Mouse (Mus musculus) fat pad, adult 2 months (tissue): ENCODE data around the gene Cyp2j12.
"Not testable (repeated sequence)": the region's sequence is repeated elsewhere in the genome, so short reads cannot be mapped to it uniquely, and the experiment has no call there.

Experiments used
- DNase-seq: peaks from one replicate; pipeline ENCODE4 v3.0.0-alpha.2; 2011; ENCODE audit warnings: low read depth, low spot score; ENCODE audit errors: extremely low read depth

Cyp2j12 gene

GRCm38 (mm10) chr4:96140732-96141467 is at the start of gene Cyp2j12:
Gene Cyp2j12, minus strand, starts transcription at chr4:96141152.
- DNase-seq: peak; percentile 74

GRCm38 (mm10) chr4:96189321-96189720 is 48.4 kb upstream of the Cyp2j12 start:
- DNase-seq: not testable (repeated sequence)

- not testable (repeated sequence) for DNase-seq
These were observed 47.7 kb upstream of the Cyp2j12 start for GRCm38 (mm10) chr4:96188671-96189070.

GRCm38 (mm10) chr4:96188146-96188545 is 47.2 kb upstream of the Cyp2j12 start:
- DNase-seq: not testable (repeated sequence)

GRCm38 (mm10) chr4:96184716-96185115 is 43.8 kb upstream of the Cyp2j12 start:
- not testable (repeated sequence) for DNase-seq

- DNase-seq: peak; percentile 66
These were observed 21.9 kb upstream of the Cyp2j12 start for GRCm38 (mm10) chr4:96162839-96163238.

DNA sequence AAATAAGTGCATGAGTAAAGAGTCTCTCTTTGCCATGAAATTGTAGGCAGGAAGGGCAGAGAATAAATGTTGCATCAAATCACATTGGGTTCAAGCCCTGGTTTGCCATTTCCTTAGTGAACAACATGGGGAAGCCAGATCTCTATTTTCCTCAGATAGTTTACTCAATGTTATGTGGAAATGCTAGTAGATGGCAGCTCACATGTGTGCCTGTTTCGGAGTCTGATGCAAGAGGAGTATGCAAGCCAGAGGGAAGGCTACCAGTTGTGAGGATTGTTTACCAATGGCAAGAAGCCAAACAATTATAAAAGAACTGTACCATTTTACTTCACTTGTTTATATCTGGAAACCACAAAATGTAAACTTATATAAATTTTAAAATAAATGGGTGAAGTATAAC is 20.6 kb upstream of the Cyp2j12 start:
- peak; percentile 68 for DNase-seq

DNA sequence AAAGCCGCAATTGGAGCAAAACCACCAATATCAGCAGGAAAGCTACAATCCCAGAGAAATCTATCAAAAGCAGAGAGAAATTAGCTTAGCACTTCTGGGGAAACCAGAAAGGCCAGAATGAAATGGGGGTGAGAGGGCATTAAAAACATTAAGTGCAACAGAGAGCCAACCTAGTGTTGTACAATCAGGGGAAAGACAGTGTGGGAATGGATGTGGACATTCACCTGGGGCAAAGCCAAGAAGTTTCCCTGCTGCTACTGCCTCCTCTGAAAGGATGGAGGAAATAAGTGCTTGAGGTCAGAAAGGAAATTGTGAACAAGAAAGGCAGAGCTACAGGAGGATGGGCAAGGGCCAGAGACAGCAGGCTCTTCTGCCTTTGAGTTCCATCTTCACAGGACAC is 1.7 kb downstream of the Cyp2j12 start:
- peak; percentile 58 for DNase-seq

GRCm38 (mm10) chr4:96134246-96134645 is 6.7 kb downstream of the Cyp2j12 start:
- no peak for DNase-seq

DNA sequence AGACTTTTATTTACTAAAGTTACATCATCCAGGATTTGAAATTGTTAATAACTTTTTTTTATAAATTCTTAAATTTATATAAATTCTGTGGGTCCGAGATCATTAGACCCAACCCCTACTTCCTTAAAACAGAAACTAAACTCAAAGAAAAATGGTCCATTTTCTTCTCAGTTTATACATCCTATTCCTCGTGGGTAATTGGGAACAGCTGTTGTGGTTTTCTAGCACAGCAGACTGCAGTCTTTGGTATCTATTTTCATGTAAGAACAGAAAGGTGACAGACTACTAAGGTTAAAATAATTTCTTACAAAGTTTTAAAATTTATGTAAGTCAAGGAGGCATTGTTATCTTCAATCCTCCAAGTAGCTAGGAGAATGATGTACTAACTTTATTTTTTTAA is 44.1 kb downstream of the Cyp2j12 start:
- no peak for DNase-seq

- no peak for DNase-seq
These were observed 49.1 kb downstream of the Cyp2j12 start for GRCm38 (mm10) chr4:96091869-96092268.

DNA sequence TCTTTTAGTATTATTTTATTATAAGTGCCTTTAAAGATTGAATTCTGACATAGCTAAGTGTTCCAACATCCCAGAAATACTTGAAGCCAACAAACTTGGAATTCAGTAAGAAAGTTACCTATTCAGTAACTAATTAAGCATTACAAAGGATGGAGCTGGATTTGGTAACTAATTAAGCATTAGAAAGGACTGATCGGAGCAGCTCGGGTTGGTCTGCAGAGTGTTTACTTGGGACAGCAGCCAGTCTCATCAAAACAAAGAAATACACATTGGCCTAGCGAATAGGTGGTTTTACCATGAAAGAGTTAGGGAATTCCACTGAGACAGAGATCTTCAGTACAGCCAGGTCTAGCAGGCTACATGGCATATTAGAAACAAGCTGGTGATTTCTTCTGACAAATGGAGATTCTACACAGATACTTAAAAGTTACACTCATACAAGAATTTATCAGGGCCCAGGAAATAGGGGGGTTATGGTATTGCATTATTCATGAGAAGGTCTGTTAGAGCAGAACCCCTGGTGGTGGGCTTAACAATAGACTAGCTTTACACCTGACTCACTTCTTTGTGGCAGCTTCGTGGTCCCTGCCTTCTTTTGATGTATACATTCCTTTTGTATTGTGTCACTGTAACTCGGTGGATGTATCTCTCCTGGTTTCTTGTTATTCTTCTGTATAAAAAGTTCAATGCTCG is 51.5 kb downstream of the Cyp2j12 start:
- DNase-seq: not testable (repeated sequence)

DNA sequence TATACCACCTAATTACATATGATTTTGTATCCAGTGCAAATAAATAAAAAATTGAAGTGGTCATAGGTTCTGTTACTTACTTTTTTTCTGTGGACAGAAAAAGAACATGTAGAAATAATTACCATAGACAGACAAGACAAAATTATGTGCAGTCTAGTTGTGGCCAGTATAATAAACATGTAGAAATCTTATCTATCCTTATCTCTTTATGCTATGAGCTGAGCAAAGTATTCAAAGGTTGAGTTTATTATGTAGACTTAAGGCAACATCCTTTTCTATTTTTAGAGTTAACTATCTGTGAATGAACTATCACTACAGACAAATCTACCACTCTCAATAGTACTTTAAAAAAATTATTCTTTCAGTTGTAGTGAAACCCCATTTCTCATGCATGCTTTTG is 62.6 kb downstream of the Cyp2j12 start:
- no peak for DNase-seq

DNA sequence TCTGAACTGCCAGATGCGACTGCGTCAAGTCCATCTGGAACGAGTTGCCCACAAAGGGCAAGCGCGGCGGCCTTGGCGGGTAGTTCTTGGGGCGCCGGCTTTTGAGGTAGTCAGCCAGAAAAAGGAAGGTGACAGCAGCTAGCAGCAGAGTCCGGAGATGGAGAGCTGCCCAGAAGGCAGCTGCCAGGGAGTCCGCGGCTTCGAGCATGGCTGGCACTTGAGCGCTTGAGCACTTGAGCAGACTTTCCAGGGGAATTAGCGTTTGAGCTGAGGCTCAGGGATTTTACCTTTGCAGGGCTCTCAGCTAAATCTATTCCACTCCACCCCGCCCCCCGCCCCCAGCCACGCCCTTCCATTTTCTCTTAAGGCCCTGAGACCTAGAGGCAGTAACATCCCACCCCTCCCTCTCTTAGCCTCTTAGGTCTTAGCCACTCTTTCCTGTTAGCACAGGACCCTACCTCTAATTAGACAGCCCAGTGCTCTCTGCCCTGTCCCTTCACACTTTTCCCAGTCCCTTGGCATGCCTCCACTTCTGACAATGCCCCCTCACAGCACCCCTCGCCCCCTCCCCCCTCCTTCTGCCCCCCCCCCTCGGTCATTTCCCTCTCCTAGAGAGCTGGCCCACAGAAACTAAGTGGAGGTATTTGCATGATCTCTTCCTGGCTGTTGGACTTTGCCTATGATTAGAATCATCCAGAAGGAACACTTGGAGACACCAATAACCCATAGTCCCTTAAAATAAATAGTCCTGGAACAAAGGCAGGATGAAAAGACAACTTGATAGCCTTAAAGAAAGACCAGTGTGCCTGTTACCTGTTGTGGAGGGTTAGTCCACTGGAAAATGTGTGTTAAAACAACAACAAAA is 63.5 kb downstream of the Cyp2j12 start, which contains the start of gene Cyp2j13:
TSS of gene Cyp2j13 (minus strand) at position 286 of the 865 bp plus-strand sequence.
- no peak for DNase-seq

- DNase-seq: no peak
These were observed 78.9 kb downstream of the Cyp2j12 start for GRCm38 (mm10) chr4:96062045-96062444.

- no peak for DNase-seq
These were observed 80.8 kb downstream of the Cyp2j12 start for GRCm38 (mm10) chr4:96060106-96060505.
